Mouse (Mus musculus) adipose tissue, adult 10 weeks (tissue): Measurements from ENCODE around the gene Gm28374. TPM values are rescaled to one million over a fixed set of nuclear protein-coding genes. Genes with fewer than 3 reads are reported as not detected.

Experiments used
- polyA plus RNA-seq: library from polyadenylated mRNA; stranded (reverse); fragments of 350-450 nt; fragmentation: Illumina TruSeq; extraction: RNeasy Lipid Tissue Mini Kit (QIAGEN cat#74804); gene quantifications from one replicate; pipeline ENCODE4 v1.2.3, GENCODE M21; 2014; ENCODE audit warnings: low read depth, low replicate concordance

Gm28374 gene
- polyA plus RNA-seq: not detected

DNA sequence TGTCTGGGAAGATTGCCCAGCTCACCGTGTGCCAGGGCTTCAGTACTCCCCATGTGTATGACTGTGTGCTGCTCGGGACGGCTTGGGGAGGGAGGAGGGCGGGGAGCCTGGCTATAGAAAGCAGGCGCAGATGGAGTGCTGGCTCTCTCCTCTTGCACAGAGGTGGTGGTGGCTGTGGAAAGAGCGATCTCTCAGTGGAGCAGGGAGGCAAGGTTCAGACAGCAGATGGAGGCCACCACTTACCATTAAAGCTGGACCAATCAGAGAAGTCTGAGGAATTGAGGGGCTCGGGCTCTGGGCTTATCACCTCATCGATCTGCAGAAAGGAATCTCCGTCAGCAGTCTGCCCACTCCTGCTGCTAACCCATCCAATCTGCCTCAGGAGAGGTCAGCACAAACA lies at the start of gene Gm28374:
Gene Gm28374 (minus strand): TSS at position 101 of the 400 bp plus-strand sequence.

DNA sequence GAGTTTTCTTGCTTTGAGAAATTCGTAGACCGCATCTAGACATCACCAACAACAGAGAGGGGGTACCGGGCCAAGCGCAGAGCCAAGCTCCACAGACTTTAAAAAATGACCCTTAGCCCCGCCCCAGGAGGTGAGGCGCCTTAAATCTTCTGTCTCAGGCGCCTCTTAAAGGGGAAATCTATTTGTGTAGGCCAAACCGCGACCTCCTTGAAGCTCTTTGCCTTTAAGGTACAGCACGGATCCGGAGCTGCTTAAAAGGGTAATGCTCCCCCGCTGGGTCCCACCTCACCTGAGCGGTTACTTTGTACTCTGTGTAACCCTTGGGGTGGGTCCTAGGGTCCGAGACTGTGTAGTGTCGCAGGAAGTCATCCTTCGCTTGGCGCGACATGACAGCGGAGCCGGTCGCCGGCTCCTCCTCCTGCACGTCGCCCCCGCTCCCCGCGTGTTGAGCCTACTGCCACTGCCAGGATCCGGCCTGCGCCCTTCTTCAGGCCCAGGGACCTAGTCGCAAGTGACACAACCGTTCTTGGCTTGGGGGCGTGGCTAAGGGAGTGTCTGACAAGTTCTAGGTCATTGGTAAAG lies 45.8 kb upstream of the Gm28374 start, which contains the start of gene Snx15:
Gene Snx15 (minus strand): TSS at position 545 of the 582 bp plus-strand sequence.

DNA sequence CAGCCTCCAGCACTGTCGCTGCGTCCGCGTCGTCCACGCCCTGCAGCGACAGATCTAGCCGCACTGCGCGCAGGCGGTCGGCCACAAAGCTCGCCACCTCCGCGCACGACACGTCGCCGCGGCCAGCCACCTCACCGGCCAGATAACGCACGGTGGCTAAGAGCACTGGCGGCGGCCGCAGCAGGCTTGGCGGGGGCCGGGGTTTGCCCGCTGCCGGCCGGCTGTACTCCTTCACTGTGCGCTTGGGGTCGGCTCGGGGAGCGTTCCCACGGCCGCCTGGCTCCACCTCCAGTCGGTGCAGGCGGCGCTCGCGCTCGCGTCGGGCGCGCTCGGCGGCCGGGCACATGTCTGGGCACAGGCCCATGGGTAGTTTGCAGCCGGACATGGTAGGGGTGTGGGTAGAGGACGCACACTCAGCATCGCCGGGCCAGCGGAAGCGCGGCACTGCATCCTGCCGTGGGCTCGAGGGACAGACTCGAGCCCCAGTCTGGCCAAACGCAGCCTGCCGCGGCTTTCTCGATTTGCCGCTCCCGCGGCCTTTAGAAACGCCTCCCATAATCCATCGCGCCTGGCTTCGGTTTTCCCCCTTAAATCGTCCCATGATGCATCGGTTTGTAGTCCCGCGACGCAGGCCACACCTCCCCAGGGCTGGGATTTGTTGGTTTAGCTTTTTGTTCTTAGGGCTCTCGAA lies 36.1 kb upstream of the Gm28374 start, which contains the start of gene Sac3d1:
Gene Sac3d1 (minus strand): TSS at position 665 of the 691 bp plus-strand sequence.

DNA sequence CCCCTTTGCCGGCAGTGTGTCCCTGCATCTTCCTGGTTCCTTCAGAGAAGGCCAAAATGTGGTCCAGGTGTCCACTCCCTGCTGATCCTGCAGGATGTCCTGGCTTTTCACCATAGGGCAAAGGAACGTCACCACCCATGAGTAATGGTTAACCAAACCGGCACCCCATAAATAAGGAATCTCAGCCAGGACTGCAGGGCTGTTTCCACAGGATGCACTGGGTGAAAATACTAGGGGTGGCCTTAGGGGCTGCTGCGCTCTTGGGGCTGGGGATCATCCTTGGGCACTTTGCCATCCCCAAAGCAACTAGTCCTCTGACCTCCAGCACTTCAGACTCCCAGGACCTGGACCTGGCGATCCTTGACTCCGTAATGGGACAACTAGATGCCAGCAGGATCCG lies 23.5 kb upstream of the Gm28374 start, which contains the start of gene Naaladl1:
Gene Naaladl1 (plus strand): TSS at position 197 of the 400 bp plus-strand sequence.

DNA sequence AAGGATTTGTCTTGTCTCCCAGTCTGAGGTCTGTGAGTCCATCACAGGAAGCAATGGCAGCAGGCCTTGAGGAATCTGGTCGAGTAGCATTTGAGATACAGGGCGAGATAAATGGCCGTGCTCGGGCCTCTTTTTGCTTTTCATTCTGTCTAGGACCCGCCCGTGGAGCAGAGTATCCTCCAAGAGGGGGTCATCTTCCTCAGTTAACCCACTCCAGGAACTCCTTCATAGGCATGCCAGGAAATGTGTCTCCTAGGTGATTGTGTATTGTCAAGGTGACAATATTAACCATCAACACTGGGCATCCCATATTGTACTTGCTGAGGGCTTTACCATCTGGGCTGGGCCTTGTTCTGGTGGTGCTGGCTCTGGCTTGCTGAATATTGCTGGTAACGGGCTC lies 12.1 kb upstream of the Gm28374 start, which contains the start of gene AC131692.1:
Gene AC131692.1 (plus strand): TSS at position 301 of the 400 bp plus-strand sequence.

DNA sequence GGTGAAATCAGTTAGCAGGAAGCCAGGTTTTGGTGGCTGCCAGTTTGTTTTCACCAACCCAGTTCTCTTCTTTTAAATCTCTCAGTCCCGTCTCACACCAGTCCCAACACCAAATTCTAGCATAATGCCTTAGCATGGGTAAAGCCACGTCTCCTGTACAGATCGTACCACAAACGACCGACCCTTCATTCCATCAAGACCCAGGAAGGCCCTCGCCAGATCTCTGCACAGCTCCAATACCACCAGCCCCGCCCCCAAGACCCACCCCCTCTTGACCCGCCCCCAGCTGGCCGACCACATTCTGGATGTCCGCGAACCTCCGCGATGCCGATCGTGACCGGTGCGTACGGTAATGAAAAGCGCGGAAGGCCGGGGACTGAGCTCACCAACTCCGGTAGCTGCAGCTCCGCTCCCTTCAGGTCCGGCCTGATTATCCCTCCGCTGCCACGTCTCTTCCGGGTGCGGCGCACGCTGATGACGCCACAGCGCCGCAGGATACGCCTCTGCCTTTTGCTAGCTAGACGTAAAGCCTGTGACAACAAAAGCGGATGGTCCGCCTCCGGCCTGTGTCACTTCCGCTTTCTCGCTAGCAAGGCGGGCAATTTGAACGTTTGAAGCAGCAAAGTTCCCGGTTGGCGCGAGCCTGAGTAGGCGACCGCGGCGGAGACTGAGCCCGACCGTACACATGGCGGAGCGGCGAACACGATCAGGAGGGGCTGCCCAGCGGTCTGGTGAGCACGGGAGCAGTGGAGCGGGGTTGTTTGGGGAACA lies 2.6 kb upstream of the Gm28374 start, which contains the start of the genes Zfpl1 and Cdca5:
Gene Zfpl1 (minus strand): TSS at position 479 of the 771 bp plus-strand sequence.
Gene Cdca5 (plus strand): TSS at position 506 of the 771 bp plus-strand sequence.

DNA sequence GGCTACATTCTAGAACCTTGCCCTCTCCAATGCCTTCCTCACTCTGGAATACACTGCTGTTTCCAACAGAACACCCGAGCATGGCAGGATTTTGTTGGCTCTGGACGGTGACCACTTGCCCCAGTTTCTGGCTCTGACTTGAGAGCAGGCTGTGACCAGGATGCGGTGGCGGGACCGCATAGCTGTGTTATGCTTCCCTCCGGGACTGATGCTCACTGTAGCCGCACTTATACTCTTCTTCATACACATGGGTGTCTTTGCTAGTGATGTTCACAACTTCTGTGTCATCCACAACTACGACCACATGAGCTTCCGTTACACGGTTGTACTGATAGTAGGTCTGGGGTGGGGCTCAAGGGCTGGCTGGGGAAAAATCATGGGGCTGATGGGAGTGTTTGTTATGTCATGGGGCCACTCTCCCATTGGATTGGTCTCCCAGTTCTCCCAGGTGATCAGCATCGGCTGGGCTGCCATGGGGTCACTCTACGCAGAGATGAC lies 2.0 kb downstream of the Gm28374 start, which contains the start of gene Tmem262:
Gene Tmem262 (plus strand): TSS at position 51 of the 498 bp plus-strand sequence.

DNA sequence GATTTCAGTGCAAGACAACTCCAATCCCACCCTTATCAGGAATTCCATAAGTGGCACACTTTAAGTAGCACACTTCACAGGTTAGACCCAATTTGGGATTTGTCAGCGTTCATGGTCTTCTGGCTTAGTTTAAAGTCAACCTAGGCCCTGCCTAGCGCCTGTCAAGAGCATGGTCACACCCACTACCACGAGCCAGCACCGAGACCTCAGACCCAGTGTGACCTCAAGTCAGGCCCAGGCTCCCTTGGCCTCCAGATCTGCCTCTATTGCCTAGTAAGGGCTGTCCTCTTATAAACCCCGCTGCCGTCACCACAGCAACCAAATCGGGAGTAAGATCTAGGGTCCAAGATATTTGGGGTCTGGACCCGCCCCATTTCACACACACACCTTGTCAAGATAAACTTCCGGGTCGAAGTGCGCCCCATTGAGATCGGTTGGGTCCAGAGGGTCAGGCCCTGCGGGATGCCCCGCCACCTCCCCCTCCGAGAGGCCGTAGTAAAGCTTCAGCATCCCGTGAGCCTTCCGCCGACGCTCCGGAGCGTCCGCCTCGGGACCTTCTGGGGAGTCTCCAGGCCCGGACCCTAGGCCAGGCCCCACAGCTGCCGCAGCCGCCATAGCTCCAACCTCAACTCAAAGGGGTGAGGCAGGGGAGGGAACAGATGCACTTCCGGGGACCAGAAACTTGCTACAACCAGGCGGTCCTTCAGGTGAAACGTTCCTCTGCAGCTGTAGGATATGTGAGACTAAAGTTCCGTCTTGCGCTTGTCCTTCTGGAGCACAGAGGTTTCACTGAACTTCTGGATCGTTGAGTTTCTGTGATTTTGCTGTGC lies 5.3 kb downstream of the Gm28374 start, which contains the start of gene Vps51:
Gene Vps51 (minus strand): TSS at position 668 of the 830 bp plus-strand sequence.

DNA sequence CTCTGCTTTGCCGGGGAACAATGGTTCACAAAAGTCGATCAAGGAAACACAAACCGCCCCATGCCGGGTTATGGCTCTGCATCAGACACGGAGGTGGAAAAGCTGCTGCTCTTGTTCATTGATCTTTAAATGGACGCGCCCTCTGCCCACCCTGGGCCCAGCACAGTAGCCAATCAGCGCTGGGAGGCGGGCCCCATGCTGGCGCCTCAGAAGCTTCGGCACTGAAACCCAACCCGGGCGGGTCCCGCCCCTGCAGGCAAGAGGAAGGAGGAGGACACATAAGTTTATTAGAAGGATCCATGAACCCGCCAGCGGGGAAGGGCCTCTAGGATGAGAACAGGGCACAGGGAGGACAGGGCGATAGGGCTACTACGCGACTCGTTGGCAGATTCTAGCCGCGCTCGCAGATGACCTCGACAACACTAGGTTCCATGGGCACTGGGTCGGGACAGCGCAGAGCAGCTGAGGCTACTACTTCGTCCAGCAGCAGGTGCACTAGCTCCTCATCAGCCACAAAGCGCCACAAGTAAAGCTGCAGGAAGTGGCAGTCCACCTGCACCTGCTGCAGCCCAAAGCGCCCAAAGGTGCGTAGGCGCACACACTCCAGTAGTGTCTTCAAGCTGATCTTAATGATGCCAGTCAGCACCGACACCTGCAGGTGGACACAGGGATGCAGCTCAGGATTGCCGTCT lies 14.2 kb downstream of the Gm28374 start, which contains the start of gene Tm7sf2:
Gene Tm7sf2 (minus strand): TSS at position 650 of the 692 bp plus-strand sequence.

DNA sequence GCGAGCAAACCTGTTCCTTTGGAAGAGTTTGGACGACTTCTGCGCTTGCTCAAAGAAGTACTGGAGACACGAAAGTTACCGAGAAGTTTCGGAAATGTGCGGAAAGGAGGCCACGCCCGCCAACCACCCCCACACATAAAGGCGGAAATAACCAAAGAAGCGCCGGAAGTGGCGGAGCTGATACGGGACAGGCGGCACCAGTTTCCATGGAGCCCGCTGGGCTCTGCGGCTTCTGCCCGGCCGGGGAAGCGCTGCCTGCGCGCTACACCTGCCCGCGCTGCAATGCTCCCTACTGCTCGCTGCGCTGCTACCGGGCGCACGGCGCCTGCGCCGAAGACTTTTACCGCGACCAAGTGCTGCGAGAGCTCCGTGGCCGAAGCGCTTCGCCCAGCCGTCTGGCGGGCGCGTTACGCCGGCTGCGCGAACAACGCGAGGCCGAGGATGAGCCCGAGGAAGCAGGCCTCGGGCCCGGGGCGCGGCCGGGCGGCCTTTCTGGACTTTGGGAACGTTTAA lies 21.0 kb downstream of the Gm28374 start, which contains the start of gene Znhit2:
Gene Znhit2 (plus strand): TSS at position 172 of the 513 bp plus-strand sequence.

DNA sequence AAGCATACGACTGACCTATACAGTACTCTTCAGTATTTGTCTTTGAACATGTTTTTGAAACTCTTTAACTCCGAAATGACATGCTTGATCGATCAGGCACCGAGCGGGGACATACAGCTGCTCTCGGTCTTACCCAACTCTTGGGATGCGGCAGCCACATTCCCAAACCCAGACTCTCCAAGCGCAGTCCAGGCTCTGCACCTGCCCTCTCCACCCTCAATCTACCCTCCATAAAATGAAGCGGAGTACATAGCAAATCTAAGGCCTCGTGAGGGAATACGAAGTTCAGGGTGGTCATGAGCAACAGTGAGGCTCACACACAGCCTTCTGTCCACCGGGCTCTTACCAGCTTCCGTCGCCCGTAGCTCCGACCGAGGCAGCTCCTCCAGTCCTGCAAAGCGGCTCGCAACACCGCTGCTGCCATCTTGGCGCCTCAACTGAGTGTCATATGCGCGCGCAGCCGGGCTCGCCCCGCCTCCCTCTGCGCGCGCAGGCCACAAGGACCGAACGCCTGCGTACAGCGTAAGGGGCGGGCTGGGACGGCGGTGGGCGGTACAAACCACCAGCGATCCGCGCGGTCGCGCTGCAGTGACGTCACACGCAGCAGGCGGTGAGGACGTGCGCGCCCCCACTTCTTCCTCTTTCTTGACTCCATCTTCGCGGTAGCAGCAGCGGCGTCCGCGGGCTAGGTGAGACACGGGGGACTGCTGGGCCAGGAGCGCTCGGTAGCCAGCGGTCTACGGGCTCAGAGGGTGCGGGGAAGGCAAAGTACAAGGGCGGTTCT lies 24.6 kb downstream of the Gm28374 start, which contains the start of the genes Mrpl49 and Fau:
Gene Mrpl49 (minus strand): TSS at position 473 of the 784 bp plus-strand sequence.
Gene Fau (plus strand): TSS at position 532 of the 784 bp plus-strand sequence.

DNA sequence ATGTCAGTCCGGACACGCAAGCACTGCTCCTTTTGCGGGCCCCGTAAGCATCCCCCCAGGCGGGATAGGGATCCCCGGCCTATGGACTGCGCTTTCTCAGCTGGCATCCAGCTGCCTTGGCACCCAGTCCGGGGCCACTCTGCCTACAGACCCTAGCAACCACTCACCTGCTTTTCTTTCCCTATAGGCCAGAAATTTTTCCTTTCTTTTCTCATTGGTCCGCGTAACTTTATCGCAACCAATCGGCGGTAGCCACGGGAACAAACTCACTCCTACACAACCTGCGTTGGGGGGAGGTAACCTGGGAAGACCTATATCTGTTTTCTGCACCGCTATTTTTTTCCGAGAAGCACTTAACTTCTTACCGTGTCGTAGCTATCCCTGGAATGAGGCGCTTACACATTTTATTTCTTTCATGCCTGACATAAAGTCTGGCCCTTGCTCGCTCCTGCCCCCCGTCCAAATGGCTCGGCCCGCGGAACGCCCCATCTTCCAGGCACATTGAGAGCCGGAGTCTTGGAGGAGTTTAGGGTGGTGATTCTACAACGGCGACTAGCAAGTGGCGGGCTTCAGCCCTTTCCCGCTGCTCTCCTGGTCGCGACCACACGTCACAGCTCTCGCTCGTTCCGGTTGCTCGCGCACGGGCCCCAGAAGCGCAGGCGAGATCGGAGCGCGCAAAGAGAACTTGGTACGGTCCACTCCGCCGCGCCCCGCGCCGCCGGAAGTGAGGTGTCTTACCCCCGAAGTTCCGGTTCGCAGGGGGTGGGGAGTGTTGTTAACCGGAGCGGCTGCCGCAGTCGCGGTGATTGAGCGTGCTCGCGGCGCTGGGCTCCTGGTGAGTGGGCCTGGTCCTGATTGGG lies 35.5 kb downstream of the Gm28374 start, which contains the start of gene Syvn1:
Gene Syvn1 (plus strand): TSS at position 283 of the 860 bp plus-strand sequence.

Other genes starting within 250 kb of the Gm28374 start
- 8.9 TPM for gene Frmd8, start 207.0 kb downstream of the Gm28374 start, polyA plus RNA-seq
- gene Slc25a45, start 204.4 kb downstream of the Gm28374 start, polyA plus RNA-seq: 18.2 TPM
- gene Tigd3, start 188.1 kb downstream of the Gm28374 start, polyA plus RNA-seq: 0.92 TPM
- gene Dpf2, start 169.2 kb downstream of the Gm28374 start, polyA plus RNA-seq: 49.7 TPM
- 6.9 TPM for gene Cdc42ep2, start 157.4 kb downstream of the Gm28374 start, polyA plus RNA-seq
- 16.5 TPM for gene Pola2, start 118.1 kb downstream of the Gm28374 start, polyA plus RNA-seq
- not detected for gene Slc22a20, start 96.1 kb downstream of the Gm28374 start, polyA plus RNA-seq
- gene Capn1, start 66.4 kb downstream of the Gm28374 start, polyA plus RNA-seq: 67.4 TPM
- gene Syvn1, start 35.7 kb downstream of the Gm28374 start, polyA plus RNA-seq: 75.1 TPM
- gene Mrpl49, start 24.5 kb downstream of the Gm28374 start, polyA plus RNA-seq: 40.4 TPM
- 1,555 TPM for gene Fau, start 24.4 kb downstream of the Gm28374 start, polyA plus RNA-seq
- gene Znhit2, start 21.1 kb downstream of the Gm28374 start, polyA plus RNA-seq: 32.8 TPM
- 73.5 TPM for gene Tm7sf2, start 13.9 kb downstream of the Gm28374 start, polyA plus RNA-seq
- 36.4 TPM for gene Vps51, start 5.0 kb downstream of the Gm28374 start, polyA plus RNA-seq
- 0.74 TPM for gene Tmem262, start 2.2 kb downstream of the Gm28374 start, polyA plus RNA-seq
- gene Zfpl1, start 2.7 kb upstream of the Gm28374 start, polyA plus RNA-seq: 51.5 TPM
- 0.98 TPM for gene Cdca5, start 2.7 kb upstream of the Gm28374 start, polyA plus RNA-seq
- gene AC131692.1, start 12.2 kb upstream of the Gm28374 start, polyA plus RNA-seq: 2.4 TPM
- not detected for gene Naaladl1, start 23.5 kb upstream of the Gm28374 start, polyA plus RNA-seq
- 10.6 TPM for gene Sac3d1, start 36.4 kb upstream of the Gm28374 start, polyA plus RNA-seq
- 20.6 TPM for gene Snx15, start 46.0 kb upstream of the Gm28374 start, polyA plus RNA-seq
- gene Batf2, start 58.7 kb upstream of the Gm28374 start, polyA plus RNA-seq: 1.4 TPM
- 52.1 TPM for gene Arl2, start 59.3 kb upstream of the Gm28374 start, polyA plus RNA-seq
- gene Majin, start 102.1 kb upstream of the Gm28374 start, polyA plus RNA-seq: 0.65 TPM
- 0.84 TPM for gene Gpha2, start 144.1 kb upstream of the Gm28374 start, polyA plus RNA-seq
- 33.8 TPM for gene Ppp2r5b, start 153.6 kb upstream of the Gm28374 start, polyA plus RNA-seq
- 14.8 TPM for gene Atg2a, start 159.4 kb upstream of the Gm28374 start, polyA plus RNA-seq
- gene Ehd1, start 194.5 kb upstream of the Gm28374 start, polyA plus RNA-seq: 53.9 TPM
- gene Cdc42bpg, start 224.2 kb upstream of the Gm28374 start, polyA plus RNA-seq: 15.2 TPM